Mouse (Mus musculus) hindlimb bud, embryonic 11.5 days (tissue): ENCODE data around the gene Vmn2r68.

Experiments used
- DNase-seq: peaks from one replicate; pipeline ENCODE4 v3.0.0-alpha.2; 2012; ENCODE audit warnings: low read depth, low spot score; ENCODE audit errors: extremely low spot score

The Vmn2r68 gene

DNA sequence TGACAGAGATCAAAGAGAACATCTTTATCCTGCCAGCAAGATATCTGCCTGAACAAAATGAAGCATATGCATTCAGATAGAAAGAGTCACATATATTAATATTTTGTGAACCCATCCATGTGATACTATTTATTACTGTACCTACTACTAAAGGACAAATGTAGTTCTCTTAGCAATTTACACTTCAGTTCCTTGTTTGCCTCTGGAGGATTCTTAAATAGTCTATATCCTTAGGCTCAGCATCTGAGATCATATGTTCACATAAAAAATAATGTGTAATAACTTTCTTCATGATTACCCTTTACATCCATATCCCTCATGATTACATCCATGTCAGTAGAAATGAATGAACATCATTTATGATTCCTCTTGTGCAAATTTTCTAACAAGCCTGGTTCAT lies at the start of gene Vmn2r68:
Gene Vmn2r68, minus strand, starts transcription at position 101 of the 400 bp plus-strand sequence.
- DNase-seq: no peak
